Mouse (Mus musculus): Measurements from ENCODE around the gene Rabggta.

Gene Rabggta

GRCm38 (mm10) chr14:55689433-55689832 lies 32.6 kb downstream of the Rabggta start:
- no peak for DNase-seq (ENCODE audit: low spot score)

- no peak for DNase-seq (ENCODE audit: low spot score)
These were observed 40.0 kb downstream of the Rabggta start for GRCm38 (mm10) chr14:55682118-55682493.

GRCm38 (mm10) chr14:55681160-55682117 lies 40.6 kb downstream of the Rabggta start, which contains the start of gene Tinf2:
TSS of gene Tinf2 (minus strand) at chr14:55681820.
- DNase-seq (ENCODE audit: low spot score), result peak; percentile 96

- DNase-seq (ENCODE audit: low spot score), result no peak
These were observed 44.4 kb downstream of the Rabggta start for GRCm38 (mm10) chr14:55677615-55678014.

- DNase-seq (ENCODE audit: low spot score), result no peak
These were observed 49.4 kb downstream of the Rabggta start for GRCm38 (mm10) chr14:55672741-55673060.

- DNase-seq (ENCODE audit: low spot score), result peak; percentile 92
These were observed 50.0 kb downstream of the Rabggta start, which contains the start of the genes Gmpr2 and Nedd8 for GRCm38 (mm10) chr14:55671833-55672740. TSS of gene Gmpr2 (plus strand) at chr14:55671941. TSS of gene Nedd8 (minus strand) at chr14:55672124.

GRCm38 (mm10) chr14:55671486-55671832 lies 50.6 kb downstream of the Rabggta start:
- DNase-seq (ENCODE audit: low spot score), result peak; percentile 33
